Mouse (Mus musculus): Measurements from ENCODE around the gene Arnt.

- TF ChIP-seq CTCF (IDR thresholded peaks at IDR 0.05; ENCODE audit: control insufficient read depth, insufficient read depth, low read length), result no peak
- TF ChIP-seq POLR2A (IDR thresholded peaks at IDR 0.05; ENCODE audit: borderline replicate concordance, control insufficient read depth, low read depth, low read length), result no peak
Observed at GRCm38 (mm10) chr3:95412268-95412667, 21.9 kb upstream of the Arnt start.

Measured in bone marrow, adult 2 months (tissue).